Mouse (Mus musculus): Measurements from ENCODE around the gene Prkd3.

The Prkd3 gene

DNA sequence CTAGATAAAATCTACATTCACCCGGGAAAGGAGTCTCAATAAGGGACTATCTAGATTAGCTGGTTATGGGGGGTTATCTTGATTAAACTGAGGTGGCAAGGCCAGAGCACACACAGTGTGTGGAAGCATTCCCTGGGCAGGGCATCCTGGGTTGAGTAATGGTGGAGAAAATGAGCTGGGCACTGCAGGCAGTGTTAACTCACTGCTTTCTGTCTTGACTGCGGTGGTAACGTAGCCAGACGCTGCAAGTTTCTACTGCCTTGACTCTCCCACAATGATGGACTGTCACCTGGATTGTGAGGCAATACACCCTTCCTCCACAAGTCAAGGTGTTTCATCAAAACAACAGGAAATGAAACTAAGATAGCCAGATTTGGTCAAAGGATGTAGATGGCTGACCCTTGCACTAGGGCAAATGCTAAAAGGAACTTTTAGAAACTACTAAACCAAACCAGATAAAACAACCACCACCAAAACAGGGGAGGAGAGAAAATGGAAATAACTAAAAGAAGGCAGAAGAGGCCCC lies 20.8 kb downstream of the Prkd3 start:
- no peak for DNase-seq (ENCODE audit: low spot score in 2 of 2)

DNA sequence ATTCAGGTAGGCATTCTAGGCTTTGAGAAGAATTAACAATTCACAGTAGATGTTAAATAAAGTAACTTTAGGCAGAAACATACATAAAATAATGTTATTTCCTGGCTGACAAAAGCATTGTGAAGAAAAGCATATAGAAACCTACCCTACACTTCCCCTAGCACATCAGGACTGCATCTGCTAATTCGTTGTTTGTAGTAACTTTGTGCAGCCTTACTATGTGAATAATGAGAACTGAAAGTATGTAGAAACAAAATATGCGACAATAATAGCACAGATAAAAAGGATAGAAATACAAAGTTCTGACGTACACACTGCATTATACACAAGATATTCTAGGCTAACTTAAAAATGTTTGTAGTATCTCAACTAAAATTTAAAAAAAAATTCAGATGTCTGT lies 21.4 kb downstream of the Prkd3 start:
- no peak for DNase-seq (ENCODE audit: low spot score in 2 of 2)

DNA sequence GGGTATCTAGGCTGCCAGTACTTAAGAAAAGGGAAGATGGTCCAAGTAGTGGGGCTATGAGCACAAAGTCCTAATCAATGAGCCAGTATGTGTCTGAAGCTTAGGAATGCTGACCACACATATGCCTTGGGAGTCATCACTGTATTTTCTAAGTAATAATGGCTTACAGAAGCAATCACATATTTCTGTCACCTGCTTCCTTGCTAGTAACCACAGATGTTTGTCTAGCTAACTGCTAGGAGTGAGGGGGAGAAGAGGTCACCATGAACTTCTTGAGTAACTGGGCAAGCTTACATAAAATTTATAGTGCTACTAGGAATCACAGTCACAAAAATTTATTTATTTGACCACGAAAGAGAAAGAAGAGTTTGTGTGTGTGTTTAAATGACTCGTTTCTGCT lies 22.5 kb downstream of the Prkd3 start:
- DNase-seq (ENCODE audit: low spot score in 2 of 2), result no peak

DNA sequence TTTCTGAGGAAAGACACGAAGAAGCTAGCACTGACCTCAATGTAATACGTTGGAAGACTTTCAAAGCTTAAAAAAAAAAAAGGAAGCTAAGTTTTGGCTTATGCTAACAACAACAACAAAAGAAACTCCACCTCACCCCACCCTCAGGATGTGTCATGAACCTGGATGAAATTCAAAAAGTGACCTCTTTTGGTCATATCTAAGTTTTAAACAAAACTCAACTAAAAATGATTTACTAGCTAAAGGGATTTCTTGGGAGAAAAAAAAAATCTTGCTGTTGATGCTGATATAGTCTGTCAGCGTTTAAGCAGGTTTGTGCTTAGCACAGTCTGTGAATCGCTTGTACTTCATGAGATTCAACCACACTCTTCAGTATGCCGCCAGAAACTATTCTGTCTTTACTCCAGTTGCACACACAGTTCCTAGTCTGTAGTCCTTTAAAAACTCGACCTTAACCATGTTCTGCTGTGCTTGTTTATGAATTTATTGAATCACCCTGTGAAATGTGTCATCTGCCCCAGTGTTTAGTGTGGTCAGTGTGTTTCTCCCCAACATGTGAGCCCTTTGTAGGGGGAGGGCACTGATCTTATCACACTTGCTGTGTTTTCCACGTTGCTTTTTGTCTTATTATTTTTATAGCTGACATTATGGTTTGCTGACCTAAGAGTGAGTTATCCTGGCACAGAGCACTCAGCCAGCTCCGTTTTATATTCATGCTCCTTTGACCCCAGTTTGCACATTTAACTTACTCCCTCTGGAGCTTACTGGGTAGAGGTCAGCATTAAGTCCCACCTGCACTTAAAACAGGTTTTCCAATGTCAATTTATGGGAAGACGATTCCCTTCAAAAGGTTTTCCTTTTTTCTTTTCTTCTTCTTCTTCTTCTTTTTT lies 25.4 kb downstream of the Prkd3 start:
- no peak for DNase-seq (ENCODE audit: low spot score in 2 of 2)

DNA sequence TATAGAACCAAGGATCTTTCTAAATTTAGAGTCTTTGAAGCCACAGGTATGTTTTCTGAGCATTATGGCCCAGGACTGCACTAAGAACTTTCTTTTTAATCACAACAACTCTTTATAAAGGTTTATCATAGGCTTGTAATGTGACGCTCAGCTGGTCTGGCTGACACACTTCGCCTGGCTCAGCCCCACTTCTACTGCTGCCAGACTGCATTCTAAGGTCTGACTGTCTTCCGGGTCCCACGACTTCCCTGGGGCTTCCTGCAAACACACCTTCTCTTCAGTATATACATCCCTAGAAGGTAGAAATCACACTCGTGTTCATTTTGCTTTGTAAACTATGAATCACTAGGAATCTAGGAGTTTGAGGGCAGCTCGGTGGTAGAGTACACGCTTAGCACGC lies 26.2 kb downstream of the Prkd3 start:
- no peak for DNase-seq (ENCODE audit: low spot score in 2 of 2)

DNA sequence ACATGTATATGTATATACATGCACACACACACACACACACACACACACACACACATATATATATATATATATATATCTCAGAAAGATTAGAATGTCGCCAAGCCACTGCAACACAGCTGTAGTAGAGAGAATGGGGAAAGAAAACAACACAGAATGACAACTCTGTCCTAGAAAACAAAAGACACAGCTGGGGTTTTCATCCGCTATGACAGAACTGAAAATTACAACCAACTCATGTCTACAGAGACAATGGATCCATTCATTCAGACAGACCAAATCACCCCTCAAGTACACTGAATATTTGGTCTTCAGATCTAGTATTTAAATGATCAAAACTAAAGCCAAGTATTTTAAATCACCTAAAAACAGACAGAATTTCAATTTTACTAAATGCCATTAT lies 26.9 kb downstream of the Prkd3 start:
- no peak for DNase-seq (ENCODE audit: low spot score in 2 of 2)

DNA sequence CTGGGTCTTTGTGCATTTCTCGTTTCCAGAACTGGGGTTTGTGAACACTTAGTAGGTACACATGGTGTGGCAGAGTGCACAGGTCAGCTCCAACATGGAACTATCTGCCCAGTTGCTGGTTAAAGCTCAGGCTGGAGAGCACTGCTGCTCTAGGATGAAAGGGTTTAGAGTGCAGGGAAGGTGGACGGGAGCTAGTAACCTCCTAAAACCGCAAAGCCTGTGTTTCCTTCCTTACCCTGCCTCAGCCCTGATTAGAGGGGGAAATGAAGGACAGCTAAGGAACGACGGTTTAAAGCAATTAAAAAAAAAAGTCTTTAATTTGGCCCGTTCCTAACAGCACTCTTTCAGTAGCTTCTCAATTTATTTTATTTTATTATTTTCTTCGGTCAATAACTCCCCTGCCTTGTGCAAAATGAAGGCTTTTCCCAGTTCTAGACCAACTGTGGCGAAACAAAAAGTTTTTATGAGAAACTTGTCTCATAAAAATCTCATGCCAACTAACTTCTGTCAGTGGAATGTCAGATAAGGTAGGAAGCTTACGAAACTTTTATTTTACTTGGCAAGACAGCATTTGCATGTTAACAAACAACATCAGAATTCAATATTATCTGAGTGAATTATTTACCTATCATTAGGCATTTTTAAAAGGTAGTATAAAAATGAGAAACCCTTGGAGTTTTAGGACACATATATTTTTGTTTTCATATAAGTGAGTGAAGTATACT lies 28.2 kb downstream of the Prkd3 start:
- no peak for DNase-seq (ENCODE audit: low spot score in 2 of 2)

DNA sequence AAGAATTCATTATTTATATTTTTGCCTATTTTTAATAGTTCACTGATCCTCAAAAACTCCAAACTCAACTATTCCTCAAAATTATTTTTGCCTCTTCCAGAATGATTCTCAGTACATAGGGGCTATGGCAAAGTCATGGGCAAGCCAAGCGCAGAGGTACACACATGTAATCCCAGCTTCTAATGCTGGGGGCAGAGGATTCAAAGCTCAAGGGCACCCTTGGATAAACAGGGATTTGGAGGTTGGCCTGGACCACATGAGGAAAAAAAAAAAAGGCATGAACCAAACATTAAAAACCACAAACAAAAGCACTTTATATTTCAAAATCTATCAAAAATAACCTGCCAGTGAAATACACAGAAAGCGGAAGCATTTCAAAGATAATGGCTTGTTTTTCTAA lies 29.1 kb downstream of the Prkd3 start:
- DNase-seq (ENCODE audit: low spot score in 2 of 2), result no peak

DNA sequence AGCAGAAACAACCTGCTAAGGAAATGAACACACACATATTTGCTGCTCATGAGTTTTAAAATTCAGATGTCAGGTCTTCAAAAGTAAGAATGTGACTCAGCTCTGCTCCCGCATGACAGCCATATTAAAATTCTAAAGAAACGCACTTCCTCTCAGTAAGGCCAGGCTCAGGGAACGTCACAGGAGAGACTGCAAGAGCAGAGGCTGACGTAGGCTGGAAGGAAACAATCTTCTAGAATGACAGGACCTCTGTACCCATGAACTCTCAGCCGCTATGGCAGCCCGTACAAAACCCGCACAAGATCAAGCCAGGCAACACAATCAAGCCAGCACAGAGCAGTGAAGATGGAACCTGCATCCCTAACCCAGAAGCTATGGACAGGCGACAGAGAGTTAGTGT lies 31.6 kb downstream of the Prkd3 start:
- no peak for DNase-seq (ENCODE audit: low spot score in 2 of 2)

DNA sequence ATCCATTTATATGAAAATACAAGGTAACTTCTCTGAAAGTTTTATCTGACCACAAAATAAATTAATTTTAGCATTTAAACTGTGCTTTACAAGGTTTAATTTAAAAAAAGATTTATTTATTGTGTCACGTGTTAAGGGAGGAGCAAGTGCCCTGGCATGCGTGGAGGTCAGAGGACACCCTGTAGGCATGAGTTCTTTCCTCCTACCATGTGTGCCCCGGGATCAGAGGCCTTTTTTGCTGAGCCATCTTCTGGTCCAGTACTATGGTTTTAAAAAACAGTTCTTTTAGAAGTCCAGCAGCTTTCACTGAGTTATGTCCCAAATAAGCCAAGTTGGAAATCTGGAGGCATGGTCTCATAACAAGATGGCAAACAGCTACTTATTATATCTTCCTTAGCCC lies 36.9 kb downstream of the Prkd3 start:
- no peak for DNase-seq (ENCODE audit: low spot score in 2 of 2)

DNA sequence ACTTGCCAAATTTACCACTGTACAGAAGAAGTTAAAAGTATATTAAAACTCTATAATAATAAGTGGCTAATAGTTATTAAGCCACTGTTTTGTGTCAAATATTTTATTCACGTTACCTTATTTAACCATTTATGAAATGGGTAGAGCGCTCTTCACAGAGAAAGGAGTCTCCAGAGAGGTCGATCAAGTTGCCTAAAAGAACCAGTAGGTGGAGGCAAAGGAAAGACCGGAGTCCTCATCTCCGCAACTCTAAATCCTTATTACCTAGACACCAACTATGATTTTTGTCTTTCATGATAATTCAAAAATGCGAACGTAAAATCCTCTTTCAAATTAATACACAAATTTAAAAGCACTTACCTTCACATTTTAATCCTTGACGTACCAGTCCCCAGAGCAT lies 37.5 kb downstream of the Prkd3 start:
- no peak for DNase-seq (ENCODE audit: low spot score in 2 of 2)

DNA sequence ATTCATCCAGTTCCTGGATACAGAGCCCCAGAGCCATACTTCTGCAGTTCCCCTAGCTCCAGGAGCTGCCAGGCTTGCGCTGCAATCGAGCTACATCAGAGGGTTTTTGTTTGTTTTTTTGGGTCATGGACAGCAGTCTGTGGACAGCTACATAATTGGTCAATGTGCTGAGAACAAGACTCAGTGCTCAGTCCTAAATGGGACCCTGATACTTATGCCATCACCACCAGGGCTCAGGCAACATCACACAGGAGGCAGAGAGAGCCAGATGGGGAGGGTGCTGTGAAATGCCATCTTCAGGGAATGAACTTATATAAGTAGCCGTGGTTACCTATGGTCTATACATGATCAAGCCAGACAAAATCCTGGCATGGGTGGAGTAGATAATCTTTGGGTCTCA lies 52.1 kb downstream of the Prkd3 start:
- no peak for DNase-seq (ENCODE audit: low spot score in 2 of 2)

DNA sequence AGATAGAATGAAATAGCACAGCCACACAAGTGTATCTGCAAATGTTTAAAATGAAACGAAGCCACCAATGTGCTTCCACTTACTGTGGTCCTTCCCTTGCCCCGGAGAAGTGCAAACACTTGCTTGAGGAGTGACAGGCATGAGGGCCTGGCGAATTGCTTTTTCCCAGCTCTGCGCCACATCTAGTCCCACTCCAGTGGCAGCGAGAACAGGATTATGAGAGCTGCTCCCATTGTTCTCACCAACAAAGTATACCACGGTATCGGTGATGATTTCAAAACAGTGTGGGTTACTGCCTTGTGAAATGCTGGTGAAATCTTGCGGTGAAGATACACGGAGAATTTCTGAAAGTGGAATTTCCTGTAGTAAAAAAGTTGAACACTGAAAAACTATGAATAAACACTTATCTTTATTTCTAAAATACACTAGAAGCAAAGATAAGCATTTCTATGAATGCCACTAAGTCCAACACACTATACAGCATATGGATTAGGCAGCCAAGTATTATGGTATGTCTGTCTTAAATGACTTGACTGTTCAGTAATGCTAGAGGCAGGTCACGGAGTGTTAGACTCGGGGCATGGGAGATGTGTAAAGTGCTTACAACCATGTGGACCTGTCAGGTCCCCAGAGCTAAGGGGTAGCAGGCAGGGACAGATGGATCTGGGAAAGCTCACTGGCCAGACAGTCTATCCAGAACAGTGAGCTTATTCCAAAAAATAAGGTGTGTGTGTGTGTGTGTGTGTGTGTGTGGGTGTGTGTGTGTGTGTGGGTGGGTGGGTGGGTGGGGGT lies 54.3 kb downstream of the Prkd3 start:
- DNase-seq (ENCODE audit: low spot score in 2 of 2), result no peak

DNA sequence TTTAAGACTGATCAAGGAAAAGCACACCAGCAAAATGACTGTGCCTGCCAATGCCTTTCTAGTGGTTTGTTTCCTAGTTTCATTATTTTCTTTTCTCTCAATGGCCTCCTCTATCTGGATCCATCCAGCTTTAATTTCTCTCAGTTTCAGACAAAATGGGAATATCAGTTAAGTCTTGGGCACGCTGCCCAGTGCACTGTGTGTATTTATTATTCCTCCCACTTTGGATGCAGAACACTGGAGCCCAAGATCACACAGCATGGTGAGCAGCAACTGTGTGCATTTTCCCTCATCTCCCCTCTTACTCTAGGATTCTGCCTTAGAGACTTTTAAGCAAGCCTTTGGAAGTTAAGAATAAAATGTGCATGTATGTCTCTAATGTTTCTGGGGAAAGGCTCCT lies 56.2 kb downstream of the Prkd3 start:
- DNase-seq (ENCODE audit: low spot score in 2 of 2), result no peak

DNA sequence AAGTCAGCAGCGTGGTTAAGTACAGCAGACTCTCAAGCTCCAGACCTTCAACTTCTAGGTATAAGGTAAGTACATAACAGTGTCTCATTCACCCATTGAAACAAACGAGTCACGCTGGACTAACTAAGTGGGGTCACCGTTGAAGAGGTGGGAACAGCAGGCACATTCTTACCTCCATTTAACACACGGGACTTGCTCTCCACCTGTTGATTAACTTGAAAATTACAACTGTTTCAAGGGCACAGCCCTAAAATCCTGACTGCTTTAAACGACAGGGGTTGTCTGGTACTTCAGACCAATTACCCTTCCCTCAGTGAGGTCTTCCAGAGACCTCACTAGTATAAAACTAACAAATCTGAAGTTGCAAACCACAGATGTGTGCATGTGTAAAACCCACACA lies 61.1 kb downstream of the Prkd3 start:
- no peak for DNase-seq (ENCODE audit: low spot score in 2 of 2)

DNA sequence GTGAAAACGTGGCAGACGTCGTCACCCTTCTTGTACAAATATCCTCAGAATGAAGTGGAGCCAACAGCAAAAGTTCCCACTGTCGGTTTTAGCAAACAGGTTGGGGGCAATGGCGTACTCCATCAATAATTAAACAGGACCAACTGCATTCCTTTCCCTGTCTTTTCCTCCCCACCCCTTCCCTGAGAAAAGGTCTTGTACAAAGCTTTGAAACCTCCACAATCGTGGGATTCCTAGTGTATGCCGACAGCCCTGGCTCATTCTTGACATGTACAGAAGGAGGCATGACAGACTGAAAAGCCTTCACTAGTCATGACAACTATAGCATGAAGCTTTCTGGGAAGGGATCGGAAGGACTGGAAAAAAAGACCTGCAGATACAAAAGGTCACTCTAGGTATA lies 67.4 kb downstream of the Prkd3 start:
- no peak for DNase-seq (ENCODE audit: low spot score in 2 of 2)

DNA sequence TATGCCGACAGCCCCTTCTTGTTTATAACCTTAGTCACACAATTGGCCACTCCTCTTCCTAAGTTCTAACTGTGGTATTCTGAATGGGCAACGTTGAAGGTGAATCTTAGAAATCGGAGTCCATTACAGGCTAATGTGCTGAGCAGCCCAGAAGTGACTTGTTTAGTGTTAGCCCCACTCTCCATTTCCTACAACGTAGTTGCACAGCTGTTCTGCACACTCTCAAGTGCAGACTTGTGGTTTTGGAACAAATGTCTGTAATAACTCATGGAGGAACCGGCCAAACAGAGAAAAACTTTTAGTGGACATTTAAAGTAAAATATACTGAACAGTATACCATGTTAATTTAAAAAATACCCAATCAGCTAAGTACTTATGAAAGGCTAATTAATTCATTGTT lies 68.5 kb downstream of the Prkd3 start:
- no peak for DNase-seq (ENCODE audit: low spot score in 2 of 2)

DNA sequence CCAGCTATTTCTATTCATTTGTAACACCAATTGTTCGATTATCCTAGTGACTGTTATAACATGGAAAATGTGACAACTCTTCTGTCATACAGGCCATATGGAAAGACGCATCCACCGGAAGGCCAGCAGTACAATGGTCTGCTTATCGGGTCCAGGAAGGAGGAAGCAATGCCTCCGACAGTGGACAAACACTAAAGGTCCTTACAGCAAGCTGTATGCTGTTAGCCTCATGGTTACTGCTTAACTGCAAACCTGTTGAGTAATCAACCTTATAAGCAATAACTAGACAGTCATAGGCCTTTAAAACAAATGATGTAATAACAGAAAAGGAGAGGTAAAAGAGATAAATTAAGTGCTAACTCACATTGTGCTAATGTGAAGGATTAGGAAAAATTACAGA lies 69.4 kb downstream of the Prkd3 start:
- no peak for DNase-seq (ENCODE audit: low spot score in 2 of 2)

DNA sequence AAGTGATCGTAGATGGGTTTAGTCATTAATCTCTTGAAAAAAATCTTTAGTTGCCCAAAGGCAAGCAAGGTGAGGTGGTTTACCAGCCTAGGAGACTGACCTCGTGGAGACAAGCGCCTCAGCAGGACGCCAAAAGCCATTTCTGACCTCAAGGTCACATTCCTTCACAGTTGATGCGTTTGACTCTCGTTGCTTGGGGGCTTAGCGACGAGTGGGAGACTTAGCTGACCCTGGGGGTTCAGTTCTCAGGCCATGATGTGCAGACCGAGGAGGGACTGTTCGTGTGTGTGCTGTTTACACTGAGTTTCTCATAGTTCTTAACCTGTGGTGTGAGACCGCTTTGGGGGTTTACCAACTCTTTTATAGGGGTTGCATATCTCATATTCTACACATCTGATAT lies 78.0 kb downstream of the Prkd3 start:
- no peak for DNase-seq (ENCODE audit: low spot score in 2 of 2)

DNA sequence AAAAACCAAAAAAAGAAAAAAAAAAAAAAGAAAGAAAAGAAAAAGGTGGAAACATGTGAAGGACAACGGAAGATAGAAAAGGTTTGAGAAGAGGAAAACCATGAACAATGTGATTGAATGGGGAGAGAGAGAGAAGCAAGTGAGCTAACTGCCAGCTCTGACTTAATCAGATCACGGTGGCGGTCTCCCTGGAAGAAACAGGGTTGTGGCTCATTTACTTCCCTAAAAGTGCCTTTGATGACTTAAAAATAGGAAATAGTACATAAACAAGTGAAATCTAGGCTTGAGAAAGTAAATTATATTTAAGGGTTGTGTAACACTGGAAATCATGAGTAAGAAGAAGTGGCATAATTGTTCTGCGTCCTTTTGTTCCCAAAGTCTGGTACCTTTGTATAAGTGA lies 81.7 kb downstream of the Prkd3 start:
- DNase-seq (ENCODE audit: low spot score in 2 of 2), result no peak

DNA sequence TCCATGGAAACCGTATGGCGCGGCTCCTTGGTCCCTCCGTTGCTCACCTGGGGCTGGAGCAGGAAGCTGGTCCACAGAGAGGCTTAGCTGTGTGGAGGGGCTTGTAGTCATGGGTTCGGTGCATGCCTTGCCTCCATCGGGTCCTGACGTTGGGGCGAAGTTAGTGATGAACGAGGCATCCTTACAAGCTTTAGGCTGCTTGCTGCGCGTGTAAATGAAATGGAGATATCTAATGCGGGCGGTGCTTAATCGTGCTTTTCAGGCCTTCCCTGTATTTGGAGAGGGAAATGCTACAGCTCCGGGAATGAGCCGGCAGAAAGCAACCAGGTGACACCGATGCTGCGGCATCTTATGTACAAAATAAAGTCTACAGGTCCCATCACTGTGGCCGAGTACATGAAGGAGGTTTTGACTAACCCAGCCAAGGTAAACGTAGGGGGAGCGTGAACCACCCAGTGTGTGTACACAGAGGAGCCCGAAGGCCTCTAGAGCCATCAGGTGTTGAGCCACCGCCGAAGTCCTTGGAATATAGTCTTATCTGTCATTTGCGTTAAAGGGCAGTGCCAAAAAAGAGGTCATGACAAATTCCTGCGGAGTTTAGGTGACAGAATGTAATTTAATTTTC lies 83.3 kb downstream of the Prkd3 start:
- no peak for DNase-seq (ENCODE audit: low spot score in 2 of 2)
